Mouse (Mus musculus) liver, embryonic 13.5 days (tissue): ENCODE results near the gene Adra2a. TPM values are rescaled to one million over a fixed set of nuclear protein-coding genes. Genes with fewer than 3 reads are reported as not detected.

ENCODE experiments used
- ATAC-seq: fragments of 200-750 bp; cut with Nextera tagmentation; 2 replicates; pipeline ENCODE4 v1.8.0; 2017; ENCODE audit warnings: low read depth, mild to moderate bottlenecking, moderate number of reproducible peaks, moderate library complexity
- DNase-seq: peaks from one replicate; pipeline ENCODE4 v3.0.0; 2022
- H3K27ac ChIP-seq: fragments of 300-500 bp; sonication (generic); 2 replicates; pipeline ENCODE4 v1.5.1; 2015; ENCODE audit warnings: moderate library complexity, mild to moderate bottlenecking, inconsistent platforms
- H3K27me3 ChIP-seq: fragments of 300-500 bp; sonication (generic); 2 replicates; pipeline ENCODE4 v1.6.1; 2015; ENCODE audit warnings: mild to moderate bottlenecking, inconsistent platforms
- H3K36me3 ChIP-seq: fragments of 300-500 bp; sonication (generic); 2 replicates; pipeline ENCODE4 v1.6.1; 2015; ENCODE audit warnings: mild to moderate bottlenecking, inconsistent platforms
- H3K4me1 ChIP-seq: fragments of 300-500 bp; sonication (generic); replicated peaks from 2 replicates; pipeline ENCODE4 v1.6.1; 2015; ENCODE audit warnings: inconsistent platforms
- H3K4me2 ChIP-seq: fragments of 300-500 bp; sonication (generic); 2 replicates; pipeline ENCODE4 v1.6.1; 2015; ENCODE audit warnings: inconsistent platforms, mild to moderate bottlenecking, moderate library complexity
- H3K4me3 ChIP-seq: fragments of 300-500 bp; sonication (generic); replicated peaks from 2 replicates; pipeline ENCODE4 v1.5.1; 2015; ENCODE audit warnings: mild to moderate bottlenecking, inconsistent platforms
- H3K9ac ChIP-seq: fragments of 300-500 bp; sonication (generic); 2 replicates; pipeline ENCODE4 v1.6.1; 2015; ENCODE audit warnings: mild to moderate bottlenecking, inconsistent platforms
- H3K9me3 ChIP-seq: fragments of 300-500 bp; sonication (generic); replicated peaks from 2 replicates; pipeline ENCODE4 v1.6.1; 2016; ENCODE audit warnings: inconsistent platforms
- whole genome bisulfite sequencing: fragments of 180-500 bp; shearing (Covaris S2); methylation state at CpG from one replicate; pipeline ENCODE4 v1.1.7; 2015; ENCODE audit not compliant: insufficient replicate concordance; 5-methylcytosine and 5-hydroxymethylcytosine counted together
- polyA plus RNA-seq: library from polyadenylated mRNA; unstranded; fragments of >200 nt; fragmentation: Nextera tagmentation; extraction: Ambion mirVana; gene quantifications from 2 replicates; pipeline ENCODE4 v1.2.1, GENCODE M21; 2015

Gene Adra2a
- polyA plus RNA-seq, 1 experiment from 2014 or later = 0.12 TPM

- Histone ChIP-seq H3K27me3 (peaks cover 89% of the 10 kb centered on the region), H3K4me1 (peaks cover 40% of the 10 kb centered on the region), H3K9ac (no peak overlapping the region), H3K27ac (no peak overlapping the region), H3K9me3 (no peaks in the 10 kb centered on the region), H3K4me3 (peak overlapping the region; percentile 54), H3K4me2 (peak overlapping the region; percentile 69), H3K36me3 (no peaks in the 10 kb centered on the region)
- no peak for ATAC-seq
- DNase-seq = no peak
- WGBS = 3% methylated on average over 55 of the region's 55 CpGs
These were observed 2.2 kb downstream of the Adra2a start for GRCm38 (mm10) chr19:54045931-54046683.

GRCm38 (mm10) chr19:54046684-54047070 lies 2.7 kb downstream of the Adra2a start:
- DNase-seq = no peak
- no peak overlapping the region for H3K9ac ChIP-seq
- H3K27me3 ChIP-seq = peaks cover 95% of the 10 kb centered on the region
- peak overlapping the region; percentile 54 for H3K4me3 ChIP-seq
- H3K27ac ChIP-seq = no peak overlapping the region
- H3K4me1 ChIP-seq = peaks cover 40% of the 10 kb centered on the region
- H3K4me2 ChIP-seq = peak overlapping the region; percentile 69
- no peaks in the 10 kb centered on the region for H3K9me3 ChIP-seq
- 1% methylated on average over 46 of the region's 46 CpGs for WGBS
- no peaks in the 10 kb centered on the region for H3K36me3 ChIP-seq
- ATAC-seq = no peak

- Histone ChIP-seq H3K27me3 (peaks cover 96% of the 10 kb centered on the region), H3K4me1 (peaks cover 40% of the 10 kb centered on the region), H3K9ac (no peak overlapping the region), H3K27ac (no peak overlapping the region), H3K4me2 (peak overlapping the region; percentile 69), H3K4me3 (peak overlapping the region; percentile 54), H3K9me3 (no peaks in the 10 kb centered on the region), H3K36me3 (no peaks in the 10 kb centered on the region)
- ATAC-seq (no peak), DNase-seq (no peak)
- under 1% methylated on average over 27 of the region's 27 CpGs for WGBS
These were observed 3.6 kb downstream of the Adra2a start for GRCm38 (mm10) chr19:54047386-54048050.

GRCm38 (mm10) chr19:54048161-54048885 lies 4.4 kb downstream of the Adra2a start:
- ATAC-seq (no peak), DNase-seq (no peak)
- no peak overlapping the region for H3K4me2 ChIP-seq
- peaks cover 40% of the 10 kb centered on the region for H3K4me1 ChIP-seq
- H3K9me3 ChIP-seq = no peaks in the 10 kb centered on the region
- H3K4me3 ChIP-seq = no peak overlapping the region
- no peak overlapping the region for H3K9ac ChIP-seq
- 5% methylated on average over 13 of the region's 13 CpGs for WGBS
- no peaks in the 10 kb centered on the region for H3K36me3 ChIP-seq
- H3K27me3 ChIP-seq = peaks cover 93% of the 10 kb centered on the region
- H3K27ac ChIP-seq = no peak overlapping the region

GRCm38 (mm10) chr19:54051651-54052050 lies 7.7 kb downstream of the Adra2a start:
- no peak for ATAC-seq

GRCm38 (mm10) chr19:54055845-54056244 lies 11.9 kb downstream of the Adra2a start:
- Histone ChIP-seq H3K9me3 (no peaks in the 10 kb centered on the region), H3K9ac (no peak overlapping the region), H3K4me3 (no peak overlapping the region), H3K4me1 (no peaks in the 10 kb centered on the region), H3K27ac (no peak overlapping the region), H3K4me2 (no peak overlapping the region), H3K27me3 (peaks cover 26% of the 10 kb centered on the region), H3K36me3 (no peaks in the 10 kb centered on the region)
- ATAC-seq (no peak), DNase-seq (no peak)
- 61% methylated on average over 5 of the region's 5 CpGs for whole genome bisulfite sequencing

More at GRCm38 (mm10) chr19:54051651-54052050, 7.7 kb downstream of the Adra2a start:
- H3K9ac ChIP-seq = no peak overlapping the region
- peaks cover 19% of the 10 kb centered on the region for H3K4me1 ChIP-seq
- H3K4me2 ChIP-seq = no peak overlapping the region
- H3K27me3 ChIP-seq = peaks cover 67% of the 10 kb centered on the region
- WGBS = 46% methylated on average over 4 of the region's 4 CpGs
- H3K9me3 ChIP-seq = no peaks in the 10 kb centered on the region
- no peak for DNase-seq
- H3K36me3 ChIP-seq = no peaks in the 10 kb centered on the region
- H3K27ac ChIP-seq = no peak overlapping the region
- H3K4me3 ChIP-seq = no peak overlapping the region

GRCm38 (mm10) chr19:54068447-54068846 lies 24.5 kb downstream of the Adra2a start:
- Histone ChIP-seq H3K4me2 (no peak overlapping the region), H3K4me3 (no peak overlapping the region), H3K36me3 (no peaks in the 10 kb centered on the region), H3K4me1 (no peaks in the 10 kb centered on the region), H3K27ac (no peak overlapping the region), H3K9me3 (no peaks in the 10 kb centered on the region), H3K27me3 (no peaks in the 10 kb centered on the region), H3K9ac (no peak overlapping the region)
- no peak for ATAC-seq
- WGBS = 75% methylated on average over 7 of the region's 7 CpGs
- no peak for DNase-seq

GRCm38 (mm10) chr19:54070521-54070920 lies 26.6 kb downstream of the Adra2a start:
- H3K4me1 ChIP-seq = no peaks in the 10 kb centered on the region
- no peak for DNase-seq
- 46% methylated on average over 5 of the region's 5 CpGs for WGBS

GRCm38 (mm10) chr19:54072233-54072800 lies 28.4 kb downstream of the Adra2a start:
- Histone ChIP-seq H3K4me1 (no peaks in the 10 kb centered on the region), H3K27me3 (no peaks in the 10 kb centered on the region), H3K9me3 (no peaks in the 10 kb centered on the region), H3K4me2 (no peak overlapping the region), H3K4me3 (no peak overlapping the region), H3K36me3 (no peaks in the 10 kb centered on the region), H3K27ac (no peak overlapping the region), H3K9ac (no peak overlapping the region)
- DNase-seq (no peak), ATAC-seq (no peak)
- 57% methylated on average over 5 of the region's 5 CpGs for WGBS

More at GRCm38 (mm10) chr19:54070521-54070920, 26.6 kb downstream of the Adra2a start:
- Histone ChIP-seq H3K36me3 (no peaks in the 10 kb centered on the region), H3K9ac (no peak overlapping the region), H3K4me3 (no peak overlapping the region), H3K27me3 (no peaks in the 10 kb centered on the region), H3K9me3 (no peaks in the 10 kb centered on the region), H3K27ac (no peak overlapping the region), H3K4me2 (no peak overlapping the region)
- no peak for ATAC-seq

- no peak overlapping the region for H3K27ac ChIP-seq
- 52% methylated on average over 10 of the region's 10 CpGs for WGBS
- H3K9ac ChIP-seq = no peak overlapping the region
- H3K4me2 ChIP-seq = no peak overlapping the region
- DNase-seq (no peak), ATAC-seq (no peak)
- H3K4me1 ChIP-seq = no peaks in the 10 kb centered on the region
- H3K27me3 ChIP-seq = no peaks in the 10 kb centered on the region
- H3K4me3 ChIP-seq = no peak overlapping the region
- H3K36me3 ChIP-seq = no peaks in the 10 kb centered on the region
- H3K9me3 ChIP-seq = no peaks in the 10 kb centered on the region
These were observed 32.7 kb downstream of the Adra2a start for GRCm38 (mm10) chr19:54076362-54077349.
